Mouse (Mus musculus): ENCODE results near the gene Cyp2c29. TPM values are rescaled to one million over a fixed set of nuclear protein-coding genes. Genes with fewer than 3 reads are reported as not detected.
"Not testable (repeated sequence)": the region's sequence is repeated elsewhere in the genome, so short reads cannot be mapped to it uniquely, and the experiment has no call there.

Cyp2c29 gene
- not detected for total RNA-seq (2021)

- not testable (repeated sequence) for DNase-seq
Measured at GRCm38 (mm10) chr19:39269105-39269504, at the start of gene Cyp2c29. Gene Cyp2c29, plus strand, starts transcription at chr19:39269405.

GRCm38 (mm10) chr19:39267036-39267435, 2.2 kb upstream of the Cyp2c29 start:
- not testable (repeated sequence) for DNase-seq

DNA sequence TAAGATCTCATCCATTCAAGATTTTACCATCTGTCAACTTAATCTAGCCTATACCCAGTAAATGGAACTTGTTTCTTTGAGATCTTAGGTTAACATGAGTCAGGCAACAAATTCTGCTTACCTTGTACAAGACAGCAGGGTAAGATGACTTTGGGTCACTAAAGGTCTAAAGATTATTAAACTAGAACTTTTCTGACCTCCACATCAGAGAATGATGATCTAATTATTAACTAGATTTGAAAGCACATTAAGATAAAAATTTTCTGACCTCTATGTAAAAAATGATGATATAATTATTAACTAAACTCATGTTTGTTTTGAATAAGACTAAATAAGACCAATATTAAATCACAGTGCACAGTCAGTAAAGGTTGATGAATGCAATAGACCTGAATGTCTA, 13.6 kb downstream of the Cyp2c29 start:
- DNase-seq: no peak

- no peak for DNase-seq
Measured at GRCm38 (mm10) chr19:39285637-39286036, 16.4 kb downstream of the Cyp2c29 start.

DNA sequence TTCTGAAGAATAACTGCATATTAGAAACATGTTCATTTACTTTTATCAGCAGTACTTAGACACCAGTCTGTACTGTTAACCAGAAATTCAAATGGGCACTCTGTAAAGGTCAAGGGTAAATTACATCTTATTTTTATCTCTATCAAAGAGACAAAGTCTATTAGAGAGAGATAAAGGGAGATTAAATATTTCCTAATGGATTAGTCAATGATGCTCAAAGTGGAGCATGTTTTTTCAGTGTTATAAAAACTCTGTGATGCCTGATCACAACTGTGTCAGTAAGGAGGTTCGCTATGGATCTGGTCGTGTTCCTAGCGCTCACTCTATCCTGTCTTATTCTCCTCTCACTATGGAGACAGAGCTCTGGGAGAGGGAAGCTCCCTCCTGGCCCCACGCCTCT, 17.6 kb downstream of the Cyp2c29 start:
- DNase-seq: no peak

- no peak for DNase-seq
Measured at GRCm38 (mm10) chr19:39288978-39289377, 19.8 kb downstream of the Cyp2c29 start.

Other genes with a start within 250 kb of the Cyp2c29 start
- gene Cyp2c65, start 208.4 kb upstream of the Cyp2c29 start, total RNA-seq (2021): not detected
- not detected for gene Cyp2c66, start 155.5 kb upstream of the Cyp2c29 start, total RNA-seq (2021)
- not detected for gene Cyp2c38, start 193.7 kb downstream of the Cyp2c29 start, total RNA-seq (2021)
- gene Cyp2c39, start 241.5 kb downstream of the Cyp2c29 start, total RNA-seq (2021): not detected